9 mouse cellular contexts compared by ENCODE assay signal in the genomic region with DNA sequence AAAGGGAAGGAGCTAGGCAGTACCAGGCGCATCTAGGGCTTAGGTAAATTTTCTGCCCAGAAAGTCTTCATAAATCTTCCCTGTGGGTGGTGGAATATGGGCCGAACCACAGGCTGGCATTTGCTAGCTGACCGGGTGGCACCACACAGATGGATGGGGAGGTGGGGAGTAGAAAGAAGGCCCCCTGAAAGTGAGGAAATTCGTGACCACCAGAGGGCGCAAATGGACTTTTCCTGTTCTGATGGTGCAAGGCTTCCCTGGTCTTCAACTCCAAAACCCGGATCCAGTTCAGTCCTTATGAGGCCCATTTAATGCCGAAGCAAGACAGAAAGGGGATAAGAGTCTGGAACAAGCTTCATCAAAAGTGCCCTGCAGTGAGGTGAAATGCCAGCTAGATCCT. TPM values are rescaled to one million over a fixed set of nuclear protein-coding genes. Genes with fewer than 3 reads are reported as not detected.
DNase-seq lines count a peak whose midpoint lies in the region; ATAC-seq lines count a peak whose summit lies in the region.
"Had no signal": no experiment of that assay in that cellular context is flagged by ENCODE, and none has a peak within 500 bp of the region (broad histone marks: within the 10 kb centered on the region; RNA-seq: fewer than 3 reads in every experiment).

No protein-coding gene starts in this region.

- intact Hi-C loops in gastrocnemius, postnatal 36 days (cut with DNase I): loop anchor here (1.0 to 2.0 kb wide), 2 partner anchors 104 to 245 kb away; a partner anchor contains a TSS

- no peak for ATAC-seq in cerebellum, adult (ENCODE audit: insufficient number of reproducible peaks, low FRiP score, low TSS enrichment)
- ATAC-seq in megakaryocyte, adult 5-6 weeks (ENCODE audit: poor library complexity, severe bottlenecking): peak; percentile 19; the same call in 1 of the 2 replicates
- ATAC-seq: Patski had no signal

- DNase-seq in cerebellum, adult 11 months: peak; percentile 75
- DNase-seq in MEL-GATA-1-ER (ENCODE audit: extremely low read depth, low read depth): peak; percentile 55
- DNase-seq in cerebellum, postnatal 10 days: peak; percentile 90 to 94
- DNase-seq in gastrocnemius, postnatal 36 days: peak; percentile 38 to 45
- peak; percentile 74 for DNase-seq in layer of hippocampus, adult 9-10 months (ENCODE audit: low spot score)
- DNase-seq in spleen, postnatal 14 days (ENCODE audit: low spot score in 2 of 2): peak; percentile 28 to 65

RNA-seq across cellular contexts. Expression of a gene that starts 2.7 kb away (rescaled TPM):
- 10 to 100 TPM; 60.4 to 63.9 TPM for total RNA-seq in gastrocnemius, postnatal 36 days (2021)
- total RNA-seq in megakaryocyte, adult 5-6 weeks (2015): 63.1 and 64.4 TPM in 2 replicates
- total RNA-seq in megakaryocyte, adult 5-6 weeks (2017): 84.0 and 121 TPM in 2 replicates

Comparison
In these comparisons a context has a peak if more than half of its experiments do, and no peak if none do; other contexts are left out.
1. DNase-seq: peak in every context shown above with its lines; median percentile 92 in cerebellum, postnatal 10 days; 75 in cerebellum, adult 11 months; 74 in layer of hippocampus, adult 9-10 months; 55 in MEL-GATA-1-ER; 46 in spleen, postnatal 14 days; 42 in gastrocnemius, postnatal 36 days.